Mouse (Mus musculus): ENCODE data around the gene Sp6. TPM values are rescaled to one million over a fixed set of nuclear protein-coding genes. Genes with fewer than 3 reads are reported as not detected.

The Sp6 gene
- polyA plus RNA-seq, 1 experiment from 2014 or later, result 0.09 TPM

DNA sequence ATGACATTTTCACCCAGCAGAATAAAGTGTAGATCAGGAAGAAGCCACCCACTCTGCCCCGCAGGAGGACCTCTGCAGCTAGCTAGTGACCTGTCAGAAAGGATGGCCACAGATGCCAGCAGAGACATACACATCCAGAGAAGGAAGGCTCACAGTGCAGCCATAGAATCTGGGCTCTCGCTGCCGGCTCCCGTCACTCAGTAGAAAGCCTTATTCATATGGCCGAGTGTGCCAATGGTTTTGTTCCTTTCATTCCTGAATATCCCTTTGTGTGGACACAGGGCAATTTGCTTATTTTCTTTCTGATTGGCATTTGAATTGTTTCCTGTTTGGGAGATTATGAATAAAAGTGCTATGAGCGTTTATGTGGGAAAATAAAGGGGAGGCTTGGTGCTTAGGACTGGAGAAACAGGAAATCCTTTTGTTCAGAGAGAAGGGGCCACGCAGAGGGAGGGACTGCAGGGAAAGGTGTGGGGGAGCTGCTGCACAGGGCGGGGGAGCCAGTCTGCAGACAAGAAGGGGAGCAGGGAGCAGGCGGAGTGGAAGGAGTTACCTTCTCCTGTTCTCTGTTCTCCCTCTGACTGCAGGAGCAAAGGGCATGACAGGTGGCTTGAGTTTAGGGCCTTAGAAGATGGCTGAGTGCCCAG, 50.2 kb downstream of the Sp6 start:
- 61% methylated on average over 9 of the region's 9 CpGs for WGBS
- no peak overlapping the region for H3K27ac ChIP-seq (ENCODE audit: low read depth, low read length)
- H3K36me3 ChIP-seq (ENCODE audit: control insufficient read depth, insufficient read depth, low read length), result peaks cover 22% of the 10 kb centered on the region

DNA sequence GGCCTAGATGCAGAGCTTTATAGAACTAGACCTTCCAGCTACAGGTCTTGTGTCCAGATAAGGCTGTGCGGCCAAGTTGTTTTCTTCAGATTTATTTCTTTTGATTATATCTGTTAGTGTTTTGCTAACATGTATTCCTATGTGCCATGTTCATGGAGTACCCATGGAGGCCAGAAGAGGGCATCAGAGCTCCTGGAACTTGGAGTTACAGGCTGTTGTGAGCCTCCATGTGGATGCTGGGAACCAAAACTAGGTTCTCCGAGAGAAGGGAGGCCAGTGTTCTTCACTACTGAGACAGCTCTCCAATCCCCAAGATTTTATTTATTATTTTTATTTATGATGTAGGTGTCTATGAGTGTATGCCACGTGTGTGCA, 50.7 kb downstream of the Sp6 start:
- H3K4me1 ChIP-seq (ENCODE audit: control insufficient read depth, insufficient read depth, low read length), result no peaks in the 10 kb centered on the region
- peaks cover 19% of the 10 kb centered on the region for H3K36me3 ChIP-seq (ENCODE audit: control insufficient read depth, insufficient read depth, low read length)
- no peak overlapping the region for H3K27ac ChIP-seq (ENCODE audit: low read depth, low read length)
- H3K9ac ChIP-seq (replicated peaks; ENCODE audit: low read depth, low read length), result no peak overlapping the region
- no peaks in the 10 kb centered on the region for H3K9me3 ChIP-seq (ENCODE audit: control insufficient read depth, low read length)
- H3K27me3 ChIP-seq (ENCODE audit: control insufficient read depth, insufficient read depth, low read length), result no peaks in the 10 kb centered on the region
- ATAC-seq (ENCODE audit: low read depth), result no peak
- 87% methylated on average over 3 of the region's 3 CpGs for WGBS
- H3K4me2 ChIP-seq (ENCODE audit: low read depth, low read length), result no peak overlapping the region
- no peak overlapping the region for H3K4me3 ChIP-seq (ENCODE audit: low read depth, low read length)

More for the DNA sequence above, 50.2 kb downstream of the Sp6 start:
- no peaks in the 10 kb centered on the region for H3K9me3 ChIP-seq (ENCODE audit: control insufficient read depth, low read length)
- no peak for ATAC-seq (ENCODE audit: low read depth)
- H3K4me1 ChIP-seq (ENCODE audit: control insufficient read depth, insufficient read depth, low read length), result no peaks in the 10 kb centered on the region
- H3K4me3 ChIP-seq (ENCODE audit: low read depth, low read length), result no peak overlapping the region
- no peak overlapping the region for H3K9ac ChIP-seq (replicated peaks; ENCODE audit: low read depth, low read length)
- H3K4me2 ChIP-seq (ENCODE audit: low read depth, low read length), result no peak overlapping the region
- no peaks in the 10 kb centered on the region for H3K27me3 ChIP-seq (ENCODE audit: control insufficient read depth, insufficient read depth, low read length)

DNA sequence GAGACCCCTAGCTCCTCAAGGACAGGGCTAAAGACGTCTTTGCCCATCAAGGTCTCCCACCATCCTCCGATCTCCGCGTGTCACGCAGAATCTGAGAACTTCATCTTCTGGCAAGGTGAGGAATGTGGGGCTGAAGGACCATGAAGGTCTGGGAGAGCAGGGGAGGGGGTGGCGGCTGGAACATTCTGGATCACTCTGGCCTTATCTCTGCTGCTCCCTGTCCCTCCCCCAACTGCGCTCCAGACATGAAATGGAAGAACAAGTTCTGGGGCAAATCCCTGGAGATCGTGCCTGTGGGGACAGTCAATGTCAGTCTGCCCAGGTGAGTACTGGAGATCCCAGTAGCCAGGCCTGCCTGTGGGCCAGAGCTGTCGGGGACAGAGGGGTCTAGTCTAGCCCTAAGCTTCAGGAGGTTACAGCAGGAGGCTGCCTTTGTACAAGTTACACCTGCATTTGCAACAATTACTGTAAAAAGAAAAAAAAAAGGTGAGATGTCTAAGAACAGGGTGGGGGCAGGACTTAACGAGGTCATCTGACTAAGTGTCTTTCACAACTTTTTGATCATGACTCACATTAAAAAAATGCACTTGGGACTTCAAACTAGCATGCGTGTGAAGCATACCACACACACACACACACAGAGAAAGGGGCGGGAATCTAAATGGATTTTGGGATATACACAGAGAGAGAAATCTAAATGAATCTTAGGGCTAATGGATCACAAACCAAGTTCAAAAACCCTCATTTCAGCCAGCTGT, 52.5 kb downstream of the Sp6 start:
- no peak for ATAC-seq (ENCODE audit: low read depth)
- Histone ChIP-seq H3K27ac (ENCODE audit: low read depth, low read length) (no peak overlapping the region), H3K9ac (replicated peaks; ENCODE audit: low read depth, low read length) (no peak overlapping the region), H3K27me3 (ENCODE audit: control insufficient read depth, insufficient read depth, low read length) (no peaks in the 10 kb centered on the region), H3K4me3 (ENCODE audit: low read depth, low read length) (no peak overlapping the region), H3K4me1 (ENCODE audit: control insufficient read depth, insufficient read depth, low read length) (no peaks in the 10 kb centered on the region), H3K9me3 (ENCODE audit: control insufficient read depth, low read length) (no peaks in the 10 kb centered on the region), H3K4me2 (ENCODE audit: low read depth, low read length) (no peak overlapping the region), H3K36me3 (ENCODE audit: control insufficient read depth, insufficient read depth, low read length) (peaks cover 7% of the 10 kb centered on the region; the same call in 1 of the 2 replicates)
- WGBS, result 91% methylated on average over 12 of the region's 12 CpGs

- 46% methylated on average over 22 of the region's 22 CpGs for WGBS
Measured at GRCm38 (mm10) chr11:97066656-97067360, 53.6 kb downstream of the Sp6 start.

GRCm38 (mm10) chr11:97069333-97069732, 56.1 kb downstream of the Sp6 start:
- WGBS, result 32% methylated on average over 1 of the region's 1 CpGs
- H3K4me2 ChIP-seq (ENCODE audit: low read depth, low read length), result no peak overlapping the region
- H3K4me3 ChIP-seq (ENCODE audit: low read depth, low read length), result no peak overlapping the region
- H3K9ac ChIP-seq (replicated peaks; ENCODE audit: low read depth, low read length), result no peak overlapping the region
- H3K4me1 ChIP-seq (ENCODE audit: control insufficient read depth, insufficient read depth, low read length), result no peaks in the 10 kb centered on the region
- H3K27ac ChIP-seq (ENCODE audit: low read depth, low read length), result no peak overlapping the region
- no peaks in the 10 kb centered on the region for H3K36me3 ChIP-seq (ENCODE audit: control insufficient read depth, insufficient read depth, low read length)
- no peaks in the 10 kb centered on the region for H3K9me3 ChIP-seq (ENCODE audit: control insufficient read depth, low read length)
- no peak for ATAC-seq (ENCODE audit: low read depth)
- H3K27me3 ChIP-seq (ENCODE audit: control insufficient read depth, insufficient read depth, low read length), result no peaks in the 10 kb centered on the region

More at GRCm38 (mm10) chr11:97066656-97067360, 53.6 kb downstream of the Sp6 start:
- Histone ChIP-seq H3K9ac (replicated peaks; ENCODE audit: low read depth, low read length) (no peak overlapping the region), H3K4me2 (ENCODE audit: low read depth, low read length) (no peak overlapping the region), H3K4me3 (ENCODE audit: low read depth, low read length) (no peak overlapping the region), H3K9me3 (ENCODE audit: control insufficient read depth, low read length) (no peaks in the 10 kb centered on the region), H3K27ac (ENCODE audit: low read depth, low read length) (no peak overlapping the region), H3K4me1 (ENCODE audit: control insufficient read depth, insufficient read depth, low read length) (no peaks in the 10 kb centered on the region), H3K36me3 (ENCODE audit: control insufficient read depth, insufficient read depth, low read length) (no peaks in the 10 kb centered on the region), H3K27me3 (ENCODE audit: control insufficient read depth, insufficient read depth, low read length) (no peaks in the 10 kb centered on the region)
- no peak for ATAC-seq (ENCODE audit: low read depth)

DNA sequence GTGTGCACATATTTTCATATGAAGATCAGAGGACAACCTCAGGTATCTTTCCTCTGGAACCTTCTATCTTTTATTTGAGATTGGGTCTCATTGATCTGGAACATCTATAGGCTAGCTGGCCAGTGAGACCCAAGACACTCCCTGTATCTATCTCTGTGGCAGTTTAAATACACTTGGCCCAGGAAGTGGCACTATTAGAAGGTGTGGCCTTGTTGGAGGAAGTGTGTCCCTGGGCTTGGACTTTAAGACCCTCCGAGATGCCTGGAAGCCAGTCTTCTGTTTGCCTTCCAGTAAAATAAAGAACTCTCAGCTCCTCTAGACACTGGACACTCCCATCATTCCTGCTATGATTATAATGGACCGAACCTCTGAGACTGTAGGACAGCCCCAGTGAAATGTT, 56.6 kb downstream of the Sp6 start:
- Histone ChIP-seq H3K27me3 (ENCODE audit: control insufficient read depth, insufficient read depth, low read length) (no peaks in the 10 kb centered on the region), H3K27ac (ENCODE audit: low read depth, low read length) (no peak overlapping the region), H3K9me3 (ENCODE audit: control insufficient read depth, low read length) (no peaks in the 10 kb centered on the region), H3K4me3 (ENCODE audit: low read depth, low read length) (no peak overlapping the region), H3K4me2 (ENCODE audit: low read depth, low read length) (no peak overlapping the region), H3K4me1 (ENCODE audit: control insufficient read depth, insufficient read depth, low read length) (no peaks in the 10 kb centered on the region), H3K36me3 (ENCODE audit: control insufficient read depth, insufficient read depth, low read length) (no peaks in the 10 kb centered on the region), H3K9ac (replicated peaks; ENCODE audit: low read depth, low read length) (no peak overlapping the region)
- no peak for ATAC-seq (ENCODE audit: low read depth)
- WGBS, result 88% methylated on average over 2 of the region's 2 CpGs

GRCm38 (mm10) chr11:97071129-97071528, 57.9 kb downstream of the Sp6 start:
- ATAC-seq (ENCODE audit: low read depth), result no peak
- WGBS, result 46% methylated on average over 1 of the region's 1 CpGs
- Histone ChIP-seq H3K4me2 (ENCODE audit: low read depth, low read length) (no peak overlapping the region), H3K4me1 (ENCODE audit: control insufficient read depth, insufficient read depth, low read length) (no peaks in the 10 kb centered on the region), H3K9me3 (ENCODE audit: control insufficient read depth, low read length) (no peaks in the 10 kb centered on the region), H3K27ac (ENCODE audit: low read depth, low read length) (no peak overlapping the region), H3K4me3 (ENCODE audit: low read depth, low read length) (no peak overlapping the region), H3K27me3 (ENCODE audit: control insufficient read depth, insufficient read depth, low read length) (no peaks in the 10 kb centered on the region), H3K36me3 (ENCODE audit: control insufficient read depth, insufficient read depth, low read length) (no peaks in the 10 kb centered on the region), H3K9ac (replicated peaks; ENCODE audit: low read depth, low read length) (no peak overlapping the region)

- 0 out of 2 replicates have a peak, but pooled peaks have one; percentile 21 for ATAC-seq (ENCODE audit: low read depth)
- H3K36me3 ChIP-seq (ENCODE audit: control insufficient read depth, insufficient read depth, low read length), result no peaks in the 10 kb centered on the region
- no peak overlapping the region for H3K27ac ChIP-seq (ENCODE audit: low read depth, low read length)
- H3K4me3 ChIP-seq (ENCODE audit: low read depth, low read length), result no peak overlapping the region
- WGBS, result 36% methylated on average over 3 of the region's 3 CpGs
- H3K4me1 ChIP-seq (ENCODE audit: control insufficient read depth, insufficient read depth, low read length), result no peaks in the 10 kb centered on the region
- H3K27me3 ChIP-seq (ENCODE audit: control insufficient read depth, insufficient read depth, low read length), result no peaks in the 10 kb centered on the region
- H3K9me3 ChIP-seq (ENCODE audit: control insufficient read depth, low read length), result no peaks in the 10 kb centered on the region
- no peak overlapping the region for H3K9ac ChIP-seq (replicated peaks; ENCODE audit: low read depth, low read length)
- H3K4me2 ChIP-seq (ENCODE audit: low read depth, low read length), result no peak overlapping the region
Measured at GRCm38 (mm10) chr11:97072533-97072932, 59.3 kb downstream of the Sp6 start.

DNA sequence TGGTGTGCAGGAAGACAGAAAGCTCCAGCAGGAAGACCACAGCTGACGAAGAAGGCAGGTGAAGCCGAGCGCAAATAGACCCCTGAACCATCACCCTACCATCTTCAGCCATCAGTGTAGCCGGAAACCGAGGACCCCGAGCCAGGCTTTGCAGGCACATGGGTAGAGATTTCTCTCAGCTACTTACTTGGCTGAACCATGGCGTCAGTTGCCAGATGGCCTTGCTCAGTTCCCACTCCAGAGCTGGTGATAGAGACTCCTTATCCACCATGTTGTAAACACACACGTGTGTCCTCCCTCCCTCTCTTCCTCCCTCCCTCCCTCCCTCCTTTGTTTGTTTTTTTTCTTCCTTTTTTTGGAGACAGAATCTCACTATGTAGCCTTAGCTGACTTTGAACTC, 61.0 kb downstream of the Sp6 start:
- no peaks in the 10 kb centered on the region for H3K9me3 ChIP-seq (ENCODE audit: control insufficient read depth, low read length)
- no peaks in the 10 kb centered on the region for H3K4me1 ChIP-seq (ENCODE audit: control insufficient read depth, insufficient read depth, low read length)
- 75% methylated on average over 8 of the region's 8 CpGs for WGBS
- H3K4me3 ChIP-seq (ENCODE audit: low read depth, low read length), result no peak overlapping the region
- H3K4me2 ChIP-seq (ENCODE audit: low read depth, low read length), result no peak overlapping the region
- H3K27me3 ChIP-seq (ENCODE audit: control insufficient read depth, insufficient read depth, low read length), result no peaks in the 10 kb centered on the region
- H3K36me3 ChIP-seq (ENCODE audit: control insufficient read depth, insufficient read depth, low read length), result no peaks in the 10 kb centered on the region
- no peak for ATAC-seq (ENCODE audit: low read depth)
- H3K27ac ChIP-seq (ENCODE audit: low read depth, low read length), result no peak overlapping the region
- H3K9ac ChIP-seq (replicated peaks; ENCODE audit: low read depth, low read length), result no peak overlapping the region
